Mouse (Mus musculus): ENCODE results near the gene Brd1. TPM values are rescaled to one million over a fixed set of nuclear protein-coding genes. Genes with fewer than 3 reads are reported as not detected.
"Not testable (repeated sequence)": the region's sequence is repeated elsewhere in the genome, so short reads cannot be mapped to it uniquely, and the experiment has no call there.

Gene Brd1
- polyA plus RNA-seq, 1 experiment from 2014 or later, result 28.2 TPM

- Histone ChIP-seq H3K27ac (no peak overlapping the region), H3K4me1 (no peaks in the 10 kb centered on the region), H3K4me2 (replicated peaks) (no peak overlapping the region), H3K9me3 (replicated peaks) (no peaks in the 10 kb centered on the region), H3K4me3 (no peak overlapping the region), H3K27me3 (no peaks in the 10 kb centered on the region), H3K9ac (no peak overlapping the region), H3K36me3 (peaks cover 58% of the 10 kb centered on the region)
- no peak for ATAC-seq (ENCODE audit: low FRiP score)
- 93% methylated on average over 6 of the region's 6 CpGs for WGBS
Observed at GRCm38 (mm10) chr15:88723205-88723604, 10.8 kb downstream of the Brd1 start.

GRCm38 (mm10) chr15:88717239-88717638, 16.8 kb downstream of the Brd1 start:
- no peak for ATAC-seq (ENCODE audit: low FRiP score)
- no peaks in the 10 kb centered on the region for H3K4me1 ChIP-seq
- H3K4me3 ChIP-seq, result no peak overlapping the region
- H3K4me2 ChIP-seq (replicated peaks), result no peak overlapping the region
- no peak overlapping the region for H3K9ac ChIP-seq
- WGBS, result 67% methylated on average over 9 of the region's 9 CpGs
- no peak overlapping the region for H3K27ac ChIP-seq
- no peaks in the 10 kb centered on the region for H3K9me3 ChIP-seq (replicated peaks)
- H3K36me3 ChIP-seq, result peaks cover 66% of the 10 kb centered on the region
- H3K27me3 ChIP-seq, result no peaks in the 10 kb centered on the region

GRCm38 (mm10) chr15:88716350-88716749, 17.7 kb downstream of the Brd1 start:
- H3K27ac ChIP-seq, result no peak overlapping the region
- H3K9me3 ChIP-seq (replicated peaks), result no peaks in the 10 kb centered on the region
- H3K9ac ChIP-seq, result no peak overlapping the region
- H3K4me2 ChIP-seq (replicated peaks), result no peak overlapping the region
- H3K4me1 ChIP-seq, result no peaks in the 10 kb centered on the region
- peaks cover 68% of the 10 kb centered on the region for H3K36me3 ChIP-seq
- no peaks in the 10 kb centered on the region for H3K27me3 ChIP-seq
- H3K4me3 ChIP-seq, result no peak overlapping the region
- ATAC-seq (ENCODE audit: low FRiP score), result no peak

- WGBS, result 89% methylated on average over 6 of the region's 6 CpGs
- peaks cover 86% of the 10 kb centered on the region for H3K36me3 ChIP-seq
Observed at GRCm38 (mm10) chr15:88714021-88714589, 19.9 kb downstream of the Brd1 start.

GRCm38 (mm10) chr15:88712501-88712900, 21.5 kb downstream of the Brd1 start:
- no peaks in the 10 kb centered on the region for H3K27me3 ChIP-seq
- no peak overlapping the region for H3K9ac ChIP-seq
- WGBS, result 95% methylated on average over 15 of the region's 15 CpGs
- H3K4me2 ChIP-seq (replicated peaks), result no peak overlapping the region
- no peak for ATAC-seq (ENCODE audit: low FRiP score)
- no peak overlapping the region for H3K4me3 ChIP-seq
- no peak overlapping the region for H3K27ac ChIP-seq
- no peaks in the 10 kb centered on the region for H3K4me1 ChIP-seq
- H3K9me3 ChIP-seq (replicated peaks), result no peaks in the 10 kb centered on the region
- peaks cover 96% of the 10 kb centered on the region for H3K36me3 ChIP-seq

More at GRCm38 (mm10) chr15:88714021-88714589, 19.9 kb downstream of the Brd1 start:
- ATAC-seq (ENCODE audit: low FRiP score), result no peak
- H3K4me2 ChIP-seq (replicated peaks), result no peak overlapping the region
- no peak overlapping the region for H3K27ac ChIP-seq
- no peak overlapping the region for H3K9ac ChIP-seq
- H3K4me1 ChIP-seq, result no peaks in the 10 kb centered on the region
- no peak overlapping the region for H3K4me3 ChIP-seq
- no peaks in the 10 kb centered on the region for H3K27me3 ChIP-seq
- H3K9me3 ChIP-seq (replicated peaks), result no peaks in the 10 kb centered on the region

GRCm38 (mm10) chr15:88709878-88710277, 24.2 kb downstream of the Brd1 start:
- H3K36me3 ChIP-seq, result peaks cover 99% of the 10 kb centered on the region
- no peak overlapping the region for H3K9ac ChIP-seq
- H3K27ac ChIP-seq, result no peak overlapping the region
- no peaks in the 10 kb centered on the region for H3K4me1 ChIP-seq
- no peak overlapping the region for H3K4me2 ChIP-seq (replicated peaks)
- H3K9me3 ChIP-seq (replicated peaks), result no peaks in the 10 kb centered on the region
- 92% methylated on average over 5 of the region's 5 CpGs for WGBS
- ATAC-seq (ENCODE audit: low FRiP score), result no peak
- no peaks in the 10 kb centered on the region for H3K27me3 ChIP-seq
- H3K4me3 ChIP-seq, result no peak overlapping the region

GRCm38 (mm10) chr15:88708657-88709511, 25.1 kb downstream of the Brd1 start:
- no peak for ATAC-seq (ENCODE audit: low FRiP score)
- Histone ChIP-seq H3K4me1 (no peaks in the 10 kb centered on the region), H3K4me2 (replicated peaks) (no peak overlapping the region), H3K36me3 (peaks cover 98% of the 10 kb centered on the region), H3K27ac (no peak overlapping the region), H3K9me3 (replicated peaks) (no peaks in the 10 kb centered on the region), H3K4me3 (no peak overlapping the region), H3K9ac (no peak overlapping the region), H3K27me3 (no peaks in the 10 kb centered on the region)
- WGBS, result 86% methylated on average over 13 of the region's 13 CpGs

GRCm38 (mm10) chr15:88708204-88708603, 25.8 kb downstream of the Brd1 start:
- Histone ChIP-seq H3K4me2 (replicated peaks) (no peak overlapping the region), H3K27ac (no peak overlapping the region), H3K27me3 (no peaks in the 10 kb centered on the region), H3K9ac (no peak overlapping the region), H3K36me3 (peaks cover 98% of the 10 kb centered on the region), H3K9me3 (replicated peaks) (no peaks in the 10 kb centered on the region), H3K4me1 (no peaks in the 10 kb centered on the region), H3K4me3 (no peak overlapping the region)
- ATAC-seq (ENCODE audit: low FRiP score), result no peak
- 93% methylated on average over 5 of the region's 5 CpGs for WGBS

- not testable (repeated sequence) for H3K4me1 ChIP-seq; H3K4me2 ChIP-seq (replicated peaks); H3K4me3 ChIP-seq; H3K9me3 ChIP-seq (replicated peaks); H3K27ac ChIP-seq; H3K9ac ChIP-seq; ATAC-seq (ENCODE audit: low FRiP score); H3K27me3 ChIP-seq
- WGBS, result 82% methylated on average over 13 of the region's 13 CpGs
- H3K36me3 ChIP-seq, result peaks cover 95% of the 10 kb centered on the region
Observed at GRCm38 (mm10) chr15:88706987-88707386, 27.0 kb downstream of the Brd1 start.

GRCm38 (mm10) chr15:88706320-88706719, 27.7 kb downstream of the Brd1 start:
- Histone ChIP-seq H3K9me3 (replicated peaks) (no peaks in the 10 kb centered on the region), H3K27me3 (no peaks in the 10 kb centered on the region), H3K9ac (no peak overlapping the region), H3K36me3 (peaks cover 93% of the 10 kb centered on the region), H3K4me2 (replicated peaks) (no peak overlapping the region), H3K27ac (no peak overlapping the region), H3K4me1 (no peaks in the 10 kb centered on the region), H3K4me3 (no peak overlapping the region)
- ATAC-seq (ENCODE audit: low FRiP score), result no peak
- 95% methylated on average over 6 of the region's 6 CpGs for WGBS

- Histone ChIP-seq H3K27me3 (no peaks in the 10 kb centered on the region), H3K4me3 (no peak overlapping the region), H3K9ac (no peak overlapping the region), H3K27ac (no peak overlapping the region), H3K4me1 (no peaks in the 10 kb centered on the region), H3K36me3 (peaks cover 93% of the 10 kb centered on the region), H3K9me3 (replicated peaks) (no peaks in the 10 kb centered on the region), H3K4me2 (replicated peaks) (no peak overlapping the region)
- WGBS, result 74% methylated on average over 1 of the region's 1 CpGs
- ATAC-seq (ENCODE audit: low FRiP score), result no peak
Observed at GRCm38 (mm10) chr15:88704284-88704683, 29.7 kb downstream of the Brd1 start.

GRCm38 (mm10) chr15:88702501-88702900, 31.5 kb downstream of the Brd1 start:
- H3K9ac ChIP-seq, result no peak overlapping the region
- no peak overlapping the region for H3K4me3 ChIP-seq
- ATAC-seq (ENCODE audit: low FRiP score), result no peak
- peaks cover 93% of the 10 kb centered on the region for H3K36me3 ChIP-seq
- H3K27me3 ChIP-seq, result no peaks in the 10 kb centered on the region
- WGBS, result 72% methylated on average over 3 of the region's 3 CpGs
- H3K4me2 ChIP-seq (replicated peaks), result no peak overlapping the region
- no peaks in the 10 kb centered on the region for H3K4me1 ChIP-seq
- H3K9me3 ChIP-seq (replicated peaks), result no peaks in the 10 kb centered on the region
- H3K27ac ChIP-seq, result no peak overlapping the region

- Histone ChIP-seq H3K4me3 (no peak overlapping the region), H3K4me2 (replicated peaks) (no peak overlapping the region), H3K36me3 (peaks cover 91% of the 10 kb centered on the region), H3K27ac (no peak overlapping the region), H3K4me1 (no peaks in the 10 kb centered on the region), H3K27me3 (no peaks in the 10 kb centered on the region), H3K9ac (no peak overlapping the region), H3K9me3 (replicated peaks) (no peaks in the 10 kb centered on the region)
- no peak for ATAC-seq (ENCODE audit: low FRiP score)
- WGBS, result 94% methylated on average over 18 of the region's 18 CpGs
Observed at GRCm38 (mm10) chr15:88700759-88701158, 33.3 kb downstream of the Brd1 start.

Data from hindbrain, embryonic 12.5 days (tissue).